Mouse (Mus musculus): ENCODE measurements around the gene Srrd. TPM values are rescaled to one million over a fixed set of nuclear protein-coding genes. Genes with fewer than 3 reads are reported as not detected.

The Srrd gene
- total RNA-seq (2021) = 23.7 and 41.2 TPM in 2 replicates
- long read RNA-seq, experiment 1, transcript Srrd-201 (7 exons, 1,110 nt) = minor isoform, 5 of 48 reads
- long read RNA-seq, experiment 1, transcript Srrd-203 (7 exons, 1,064 nt) = major isoform, 6 of 48 reads
- long read RNA-seq, experiment 1, partial matches to known transcripts = 24 of 48 reads
- long read RNA-seq, experiment 1, other reads (novel, unspliced or antisense) = 12 of 48 reads
- long read RNA-seq, experiment 2, transcript Srrd-203 (7 exons, 1,064 nt) = major isoform, 16 of 76 reads
- long read RNA-seq, experiment 2, transcript Srrd-201 (7 exons, 1,110 nt) = minor isoform, 5 of 76 reads
- long read RNA-seq, experiment 2, partial matches to known transcripts = 27 of 76 reads
- long read RNA-seq, experiment 2, other reads (novel, unspliced or antisense) = 27 of 76 reads

DNA sequence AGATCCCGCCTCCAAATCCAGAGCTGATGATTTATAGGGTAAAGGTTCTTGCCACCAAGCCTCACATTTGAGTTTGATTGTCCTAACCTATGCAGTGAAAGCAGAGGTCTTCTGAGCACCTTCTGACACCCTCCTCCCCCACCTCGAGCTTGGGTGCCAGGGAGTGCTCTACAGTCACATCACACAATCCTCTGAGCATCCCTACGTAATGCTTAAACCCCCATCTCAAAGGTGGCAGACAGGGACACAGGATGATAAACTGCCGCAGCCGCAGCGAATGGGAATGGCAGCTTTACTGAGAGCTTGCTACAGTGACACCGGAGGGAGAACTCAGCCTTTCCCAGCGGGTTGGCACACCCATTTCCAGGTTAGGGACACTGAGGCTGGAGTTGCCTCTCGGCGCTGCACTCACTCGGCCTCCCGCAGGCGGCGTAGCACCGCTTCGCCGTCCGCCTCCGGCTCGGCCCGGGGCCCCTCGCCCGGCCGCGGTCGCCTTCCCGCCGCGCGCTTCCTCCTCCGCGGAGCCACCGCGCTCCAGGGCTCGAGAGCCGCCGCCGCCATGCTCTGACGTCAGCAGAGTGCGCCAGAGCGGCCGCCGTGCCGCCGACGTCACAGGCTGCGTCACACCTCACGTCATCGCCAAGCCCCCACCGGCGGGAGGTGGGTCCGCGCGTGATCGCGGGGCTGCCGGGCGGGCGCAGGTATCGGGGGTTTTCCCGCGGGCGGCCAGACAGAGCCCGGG lies at the start of gene Srrd, which contains the start of gene Hps4:
Gene Srrd (minus strand): TSS at position 578 of the 742 bp plus-strand sequence.
Gene Hps4 (plus strand): TSS at position 621 of the 742 bp plus-strand sequence.
- DNase-seq = peak; percentile 92

DNA sequence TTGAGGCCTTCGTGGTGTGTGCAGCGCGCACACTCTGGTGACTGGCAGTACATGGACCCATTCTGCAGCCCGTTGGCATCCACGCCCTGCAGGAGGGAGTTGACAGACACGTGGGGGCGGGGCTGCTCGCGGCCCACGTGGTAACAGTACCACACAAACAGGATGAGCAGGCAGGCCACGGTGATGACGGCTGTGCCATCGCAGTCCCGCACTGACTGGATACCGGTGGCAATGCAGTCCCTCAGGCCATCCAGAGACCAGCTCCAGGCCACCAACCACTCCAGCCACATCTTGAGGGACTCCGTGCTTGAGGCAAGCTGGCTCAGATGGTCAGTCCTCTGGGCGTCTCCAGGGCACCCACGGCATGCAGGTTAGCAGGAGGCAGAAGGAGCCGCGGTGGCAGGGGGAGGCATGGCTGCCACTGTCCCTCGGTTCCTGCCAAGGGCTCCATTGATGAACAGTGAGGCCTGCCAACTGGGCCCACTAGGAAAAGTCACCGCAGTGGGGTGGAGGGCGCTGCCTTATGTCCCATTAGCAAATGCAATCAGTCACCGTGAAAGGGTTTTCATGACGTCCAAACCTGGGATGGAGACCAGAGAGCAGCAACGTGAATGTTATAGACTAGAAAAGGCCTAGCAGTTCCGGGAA lies 49.0 kb upstream of the Srrd start:
- DNase-seq = no peak

DNA sequence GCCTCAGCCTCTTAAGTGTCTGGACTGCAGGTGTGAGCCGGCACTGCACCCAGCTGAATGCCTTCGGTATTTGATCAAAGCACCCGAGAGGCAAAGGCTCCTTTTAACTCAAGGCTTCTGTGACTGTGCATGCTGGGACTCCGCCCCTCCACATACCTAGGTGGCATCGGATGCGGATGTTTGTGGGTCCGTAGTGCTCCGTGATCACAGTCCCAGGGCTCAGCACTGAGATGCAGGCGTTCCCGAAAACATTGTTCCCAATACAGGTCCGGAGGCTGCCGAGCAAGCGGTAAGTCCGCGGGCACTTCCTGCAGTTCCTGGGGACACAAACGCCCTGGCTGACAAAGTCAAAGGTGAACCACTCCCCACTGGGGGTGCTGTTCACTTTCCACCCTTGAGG lies 48.2 kb upstream of the Srrd start:
- DNase-seq = no peak

DNA sequence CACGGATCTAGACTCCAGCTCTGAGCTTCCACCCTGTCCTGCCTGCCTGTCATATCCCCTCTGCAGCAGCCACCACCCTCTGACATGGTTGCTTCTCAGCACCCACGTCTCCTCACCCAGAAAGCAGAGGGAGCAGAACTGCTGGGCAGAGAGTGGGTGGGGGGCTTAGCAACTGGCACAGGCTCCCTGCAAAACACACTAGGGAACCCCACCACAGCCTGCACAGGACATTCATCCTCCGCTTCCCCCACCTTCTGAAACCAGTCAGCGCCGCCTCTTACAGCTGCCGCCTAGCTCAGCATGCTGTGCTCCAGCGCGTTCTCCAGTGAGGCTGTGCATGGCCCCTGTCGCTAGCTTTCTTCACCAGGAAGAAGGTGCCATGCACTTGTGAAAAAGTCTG lies 46.5 kb upstream of the Srrd start:
- no peak for DNase-seq

DNA sequence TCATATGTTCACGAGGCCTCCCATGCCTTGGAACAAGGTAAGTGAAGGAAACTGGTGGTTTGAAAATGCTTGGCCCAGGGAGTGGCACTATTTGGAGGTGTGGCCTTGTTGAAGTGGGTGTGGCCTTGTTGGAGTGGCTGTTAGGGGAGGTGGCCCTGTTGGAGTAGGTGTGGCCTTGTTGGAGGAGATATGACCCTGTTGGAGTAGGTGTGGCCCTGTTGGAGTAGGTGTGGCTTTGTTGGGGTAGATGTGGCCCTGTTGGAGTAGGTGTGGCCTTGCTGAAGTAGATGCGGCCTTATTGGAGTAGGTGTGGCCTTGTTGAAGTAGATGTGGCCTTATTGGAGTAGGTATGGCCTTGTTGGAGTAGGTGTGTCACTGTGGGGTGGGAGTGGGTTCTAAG lies 43.1 kb upstream of the Srrd start:
- no peak for DNase-seq

DNA sequence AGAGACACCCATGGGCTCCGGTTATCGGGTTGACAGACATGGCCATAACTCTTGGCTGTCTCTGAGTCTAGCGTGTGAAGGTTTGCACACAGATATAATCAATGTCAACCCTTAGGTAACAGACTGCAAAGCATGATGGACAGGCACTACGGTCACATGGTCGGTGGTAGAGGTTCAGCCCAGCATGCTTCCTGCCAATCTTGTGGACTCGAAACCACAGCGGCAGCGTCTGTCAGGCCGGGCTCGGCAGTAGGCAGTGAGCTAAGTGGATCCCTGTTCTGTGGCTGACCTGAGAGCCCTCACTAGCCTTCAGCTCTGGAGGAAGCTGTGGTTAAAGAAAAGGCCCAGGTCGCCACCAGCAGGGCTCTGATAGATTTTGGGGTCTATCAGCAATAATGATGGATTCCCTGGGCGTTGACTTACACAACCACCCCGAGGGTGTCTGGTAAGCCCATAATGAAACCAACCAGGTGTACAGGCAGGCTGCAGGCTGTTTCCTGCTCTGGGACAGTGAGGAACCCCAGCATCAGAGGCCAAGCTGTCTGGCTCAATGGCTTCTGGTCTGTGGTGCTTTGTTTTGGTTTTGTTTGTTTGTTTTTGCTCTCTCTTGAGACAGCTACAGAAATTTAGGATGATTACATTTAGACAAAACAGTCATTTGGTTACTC lies 42.1 kb upstream of the Srrd start:
- no peak for DNase-seq

DNA sequence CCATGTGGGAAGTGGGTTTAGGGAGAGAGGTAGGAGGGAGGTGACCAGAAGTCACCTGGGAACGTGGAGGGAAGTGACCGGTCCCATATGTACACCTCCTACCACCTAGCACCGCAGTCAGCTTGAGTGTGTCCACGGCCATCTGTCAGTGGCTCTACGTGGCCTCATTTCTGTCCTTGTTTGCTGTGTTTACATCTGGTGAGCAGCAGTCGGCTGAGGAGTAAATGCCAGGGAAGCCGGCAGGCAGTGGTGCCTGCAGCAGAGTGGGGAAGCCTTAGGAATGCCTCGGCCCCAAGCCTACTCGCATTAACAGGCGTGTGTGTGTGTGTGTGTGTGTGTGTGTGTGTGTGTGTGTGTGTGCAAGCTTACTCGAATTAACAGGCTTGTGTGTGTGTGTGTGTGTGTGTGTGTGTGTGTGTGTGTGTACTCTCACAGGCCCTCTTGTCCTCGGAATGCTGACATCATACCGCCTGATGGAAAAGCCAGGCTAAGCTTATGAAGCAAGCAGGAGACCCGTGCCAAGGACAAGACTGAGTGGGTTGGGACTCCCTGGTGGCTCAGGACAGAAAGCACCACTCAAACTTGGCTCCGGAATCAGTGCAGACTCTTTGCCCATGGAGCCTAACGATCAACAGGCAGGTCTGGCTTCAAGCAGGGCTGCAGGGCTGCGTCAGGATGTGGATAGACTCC lies 39.9 kb upstream of the Srrd start:
- DNase-seq = peak; percentile 85

DNA sequence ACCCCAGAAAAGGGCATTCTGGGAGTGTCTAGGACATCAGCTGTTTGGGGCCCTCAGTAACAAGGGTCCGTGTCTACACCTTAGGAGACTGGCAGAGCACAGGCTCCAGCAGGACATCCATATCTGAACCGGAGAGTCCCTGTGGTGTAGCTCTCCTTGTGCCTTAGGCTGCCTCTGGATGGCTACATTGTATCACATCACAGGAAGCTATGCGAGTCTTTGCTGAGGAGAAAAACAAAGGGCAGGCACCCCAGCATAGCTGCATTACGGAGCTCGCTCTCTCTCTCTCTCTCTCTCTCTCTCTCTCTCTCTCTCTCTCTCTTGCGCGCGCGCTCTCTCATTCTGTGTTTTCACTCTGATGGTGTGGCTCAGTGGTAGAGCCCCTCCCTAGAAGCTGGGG lies 39.2 kb upstream of the Srrd start:
- DNase-seq = no peak

DNA sequence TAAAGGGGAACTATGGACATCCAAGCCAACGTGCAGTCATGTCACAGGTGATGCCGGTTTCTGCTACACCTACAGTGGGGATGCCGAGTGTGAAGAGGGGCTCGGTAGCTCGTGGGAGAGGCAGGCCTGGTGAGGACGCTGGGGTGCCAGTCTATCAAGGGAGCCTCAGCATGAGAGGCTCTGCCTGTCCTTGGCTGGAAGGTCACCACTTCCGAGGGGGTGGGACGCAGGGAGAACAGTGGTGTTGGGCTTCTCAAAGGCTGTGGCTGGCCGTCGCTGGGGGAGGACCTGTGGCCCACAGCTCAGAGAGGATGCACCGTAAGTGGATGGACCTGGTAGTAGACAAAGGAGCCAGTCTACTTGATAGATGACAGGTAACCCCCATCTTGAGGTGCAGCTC lies 38.3 kb upstream of the Srrd start:
- peak; percentile 67 for DNase-seq

DNA sequence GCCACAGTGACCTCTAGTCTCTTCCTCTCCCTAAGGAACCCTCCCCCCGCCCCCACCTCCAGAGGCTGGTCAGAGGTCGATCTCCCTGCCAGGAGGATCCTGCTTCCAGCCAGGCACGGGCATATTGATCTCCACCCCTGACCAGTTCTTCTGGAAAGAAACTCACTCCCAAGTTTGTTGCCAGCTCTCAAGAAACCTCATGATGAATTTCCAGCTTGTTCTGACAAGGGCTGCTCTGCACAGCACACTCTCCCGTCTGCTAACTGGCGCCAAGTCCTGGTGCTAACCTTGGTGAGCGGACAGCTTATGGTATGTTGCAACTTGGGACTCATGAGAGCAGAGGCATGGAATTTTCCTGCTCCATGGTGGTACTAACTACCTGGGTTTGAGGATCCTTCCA lies 35.9 kb upstream of the Srrd start:
- peak; percentile 84 for DNase-seq

DNA sequence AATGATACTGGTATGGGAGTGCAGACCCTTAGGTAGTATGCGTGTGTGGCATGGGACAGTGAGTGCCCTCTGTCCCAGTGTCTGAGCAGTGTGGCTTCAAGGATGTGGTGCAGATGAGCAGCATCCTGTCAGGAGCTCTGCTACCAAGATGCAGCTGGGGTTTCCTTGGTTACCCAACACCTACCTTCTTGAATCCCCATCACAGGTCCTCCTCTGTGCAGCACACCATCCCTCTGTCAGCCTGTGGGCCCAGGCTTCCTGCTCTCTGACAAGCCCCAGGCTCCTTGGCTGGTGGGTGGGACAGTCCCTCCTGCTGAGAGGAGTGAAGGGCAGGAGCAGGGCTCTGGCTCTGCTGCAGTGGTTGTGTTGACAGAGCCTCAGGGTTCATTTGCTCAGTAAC lies 34.5 kb upstream of the Srrd start:
- no peak for DNase-seq

DNA sequence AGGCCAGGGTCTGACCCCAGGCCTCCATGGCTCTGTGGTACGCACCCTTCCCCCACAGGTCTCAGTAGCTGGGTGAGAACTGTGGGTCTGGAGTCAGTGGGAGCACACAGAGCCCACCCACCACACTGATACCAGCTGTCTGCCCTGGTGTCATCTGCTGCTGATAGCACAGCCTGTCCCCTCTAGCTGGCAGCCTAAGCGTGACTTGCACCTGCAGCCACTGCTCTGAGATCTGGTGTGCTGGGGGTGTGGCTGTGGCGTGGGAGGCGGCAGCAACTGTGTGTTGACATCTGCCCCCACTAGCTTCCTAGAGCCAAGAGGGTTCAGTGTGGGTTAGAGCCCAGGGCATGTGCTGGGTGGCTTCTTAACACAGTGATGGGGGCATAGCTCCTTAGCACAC lies 33.3 kb upstream of the Srrd start:
- DNase-seq = no peak

DNA sequence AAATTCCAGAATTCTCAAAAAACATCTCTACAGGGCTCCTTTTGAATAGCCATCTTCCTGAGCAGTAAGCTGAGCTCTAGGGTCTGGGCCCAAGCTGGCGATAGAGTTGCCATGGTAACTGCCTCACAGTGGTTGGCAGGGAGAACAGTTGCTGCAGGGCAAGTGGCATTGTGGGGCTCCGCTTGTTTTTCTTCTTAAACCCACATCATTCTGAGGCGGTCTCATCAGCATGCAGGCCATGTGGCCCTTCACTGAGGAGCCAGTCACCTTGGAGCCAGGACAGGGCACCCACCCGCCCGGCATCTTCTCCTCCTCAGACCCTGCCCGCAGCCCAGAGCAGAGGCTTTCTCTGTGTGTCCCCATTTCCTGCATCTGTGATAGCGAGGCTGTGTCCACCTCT lies 29.1 kb upstream of the Srrd start:
- DNase-seq = no peak

DNA sequence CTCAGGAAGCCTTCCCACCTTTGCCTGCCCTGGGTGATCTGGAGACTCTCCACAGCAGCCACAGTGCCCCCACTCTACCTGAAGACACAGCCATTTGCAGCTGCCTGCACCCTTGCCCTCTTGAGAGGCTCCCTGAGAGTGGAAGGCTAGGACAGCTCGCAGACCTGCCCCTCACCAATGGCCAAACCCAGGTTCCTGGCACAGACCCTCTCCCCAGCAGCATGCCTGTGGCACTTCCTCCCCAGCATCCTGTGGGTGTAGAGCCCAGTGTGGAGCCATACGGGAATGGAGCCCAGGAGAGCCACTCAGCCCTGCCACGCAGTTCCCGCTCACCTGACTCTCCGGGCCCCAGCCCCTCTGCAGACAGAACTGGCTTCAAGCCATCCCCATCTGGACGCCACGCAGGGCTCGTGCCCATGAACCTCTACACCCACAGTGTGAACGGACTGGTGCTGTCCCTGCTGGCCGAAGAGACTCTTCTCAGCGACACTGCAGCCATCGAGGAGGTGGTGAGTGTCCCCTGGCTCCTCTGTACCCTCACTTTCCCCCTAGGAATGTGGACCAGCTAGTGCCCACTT lies 27.5 kb upstream of the Srrd start:
- DNase-seq = no peak

DNA sequence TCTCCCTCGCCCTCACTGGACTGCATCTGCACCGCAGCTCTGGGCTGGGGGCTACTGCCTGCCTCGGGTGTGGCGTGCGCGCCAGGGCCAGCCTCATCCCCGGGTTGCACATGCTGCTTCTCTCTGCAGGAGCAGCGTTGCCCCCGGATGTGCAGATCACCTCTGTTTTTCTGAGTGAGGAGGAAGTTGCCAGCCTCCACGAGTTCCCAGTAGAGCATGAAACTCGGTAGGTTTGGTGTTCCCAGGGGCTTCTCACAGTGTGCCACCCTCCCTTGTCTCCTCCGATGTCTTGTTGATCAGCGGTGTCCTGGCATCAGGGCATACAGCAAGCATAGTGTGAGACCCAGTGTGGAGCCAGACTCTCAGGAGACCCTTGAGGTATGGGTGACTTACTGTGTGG lies 26.5 kb upstream of the Srrd start:
- DNase-seq = no peak

DNA sequence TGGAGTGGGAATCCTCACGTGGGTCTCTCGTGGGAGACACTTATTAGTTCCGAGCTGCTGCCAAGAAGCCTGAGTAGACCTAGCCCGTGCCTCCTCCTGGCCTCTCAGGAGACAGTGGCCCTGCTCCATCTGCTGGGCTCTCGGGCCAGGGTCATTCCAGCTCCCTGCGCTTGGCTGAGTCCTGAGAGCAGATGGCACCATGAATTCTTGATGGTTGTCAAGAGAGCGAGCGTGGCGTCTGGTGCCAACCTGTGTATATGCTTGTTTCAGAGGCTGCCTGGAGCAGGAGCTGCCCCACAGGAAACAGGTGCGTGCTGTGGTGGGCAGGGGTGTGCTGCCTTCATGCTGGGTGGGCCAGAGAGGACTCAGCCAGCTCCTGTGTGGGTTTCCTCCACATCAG lies 25.8 kb upstream of the Srrd start:
- no peak for DNase-seq

DNA sequence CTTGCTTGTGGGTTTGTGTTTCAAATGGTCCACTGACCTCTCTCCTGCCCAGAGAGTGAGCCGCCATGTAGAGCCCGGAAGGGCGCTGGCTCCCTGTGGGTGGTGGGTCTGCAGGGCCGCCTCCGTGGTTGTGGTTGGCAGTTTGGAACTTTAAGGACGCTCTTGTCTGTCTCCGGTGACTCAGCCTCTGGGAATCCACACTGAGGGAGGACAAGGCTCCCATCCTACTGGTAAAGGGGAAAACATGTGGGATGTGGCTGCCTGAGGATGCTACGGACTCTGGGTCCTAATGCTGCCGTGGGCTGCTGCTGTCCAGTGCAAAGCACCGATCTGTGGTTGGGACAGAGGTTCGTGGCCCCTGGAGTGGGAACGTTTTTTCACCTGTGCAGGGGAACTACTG lies 25.1 kb upstream of the Srrd start:
- DNase-seq = no peak

DNA sequence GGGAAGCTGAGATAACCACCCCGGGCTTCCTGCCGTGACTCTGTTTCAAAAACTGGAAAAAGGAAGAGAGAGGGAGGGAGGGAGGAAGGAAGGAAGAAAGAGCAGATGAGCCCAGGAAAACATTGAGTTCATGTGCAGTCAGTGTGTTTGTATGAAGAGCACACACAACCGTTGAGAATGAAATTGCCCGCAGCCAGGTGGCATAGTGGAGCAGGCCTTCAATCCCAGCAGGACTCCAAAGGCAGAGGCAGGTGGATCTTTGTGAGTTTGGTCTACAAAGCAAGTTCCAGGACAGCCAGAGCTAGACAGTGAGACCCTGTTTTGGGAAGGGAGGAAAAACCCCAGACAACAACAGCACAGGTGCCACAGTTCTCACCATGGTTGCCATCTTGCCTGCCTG lies 24.5 kb upstream of the Srrd start:
- DNase-seq = no peak

DNA sequence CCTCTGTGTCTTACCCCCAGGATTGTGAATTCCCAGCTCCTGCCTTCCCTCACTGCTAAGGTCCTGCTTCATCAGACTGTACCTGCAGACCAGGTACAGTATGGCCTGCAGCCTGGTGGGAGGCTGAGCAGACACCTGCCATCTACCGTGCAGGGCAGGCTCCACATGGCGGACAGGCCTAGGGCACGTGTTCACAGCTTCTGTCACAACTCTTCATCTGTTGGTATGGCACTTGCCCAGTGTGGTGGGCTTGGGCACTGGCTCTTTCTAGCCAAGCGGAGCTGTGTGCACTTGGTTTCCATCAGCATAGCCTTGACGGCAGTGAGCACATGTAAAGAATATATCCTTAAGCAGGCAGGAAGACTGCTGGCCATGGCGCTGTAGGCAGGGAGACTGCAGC lies 24.0 kb upstream of the Srrd start:
- no peak for DNase-seq

DNA sequence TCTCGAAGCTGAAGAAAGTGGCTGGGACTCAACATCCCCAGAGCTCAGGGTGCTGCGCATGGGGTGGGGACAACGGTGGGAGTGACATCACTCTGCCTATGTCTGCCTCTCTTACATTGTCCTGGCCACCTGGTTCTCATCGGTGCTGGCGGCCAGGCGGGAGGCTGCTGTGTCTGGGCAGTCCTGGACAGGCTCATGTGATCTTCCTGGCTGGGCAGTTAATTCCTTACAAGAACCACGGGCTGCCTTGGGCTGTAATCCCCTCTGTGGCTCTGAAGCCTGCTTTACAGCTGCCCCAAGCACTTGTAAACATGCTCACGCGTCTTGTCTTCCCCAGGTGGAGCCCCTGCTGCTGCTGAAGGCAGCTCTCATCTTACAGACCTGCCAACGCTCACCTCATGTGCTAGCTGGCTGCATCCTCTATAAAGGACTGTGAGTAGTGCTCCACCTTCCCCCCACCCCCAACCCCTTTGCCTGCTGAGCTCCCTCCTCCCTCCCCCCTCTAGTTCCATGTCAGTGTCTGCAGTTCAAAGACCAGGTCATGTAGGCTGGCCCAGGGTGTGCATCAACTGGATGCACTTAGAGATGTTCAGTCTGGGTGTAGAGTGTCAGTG lies 21.5 kb upstream of the Srrd start:
- DNase-seq = no peak

DNA sequence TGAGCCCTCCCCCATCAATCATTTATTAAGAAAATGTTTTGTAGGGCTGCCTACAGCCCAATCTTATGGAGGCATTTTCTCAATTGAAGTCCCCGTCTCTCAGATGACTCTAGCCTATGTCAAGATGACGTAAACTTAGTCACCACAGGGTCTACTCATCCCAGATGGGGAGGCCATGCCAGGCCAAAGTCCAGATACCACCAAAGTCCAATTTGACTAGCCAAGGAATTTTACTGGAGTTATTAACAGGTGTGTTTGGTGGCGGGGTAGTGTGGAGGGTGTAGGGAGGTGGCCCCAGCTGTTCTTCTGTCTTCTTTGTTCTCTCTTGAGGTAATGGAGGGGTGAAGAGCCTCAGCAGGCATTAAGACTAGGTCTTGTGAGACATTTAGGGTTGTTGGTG lies 17.2 kb upstream of the Srrd start:
- no peak for DNase-seq
